ENCODE assay signal across 19 mouse cellular contexts in genomic region chr13:60573971-60574370, GRCm38 (mm10). TPM values are rescaled to one million over a fixed set of nuclear protein-coding genes. Genes with fewer than 3 reads are reported as not detected.
DNase-seq lines count a peak whose midpoint lies in the region; ATAC-seq and TF ChIP-seq lines count a peak whose summit lies in the region.
"Had no signal": no experiment of that assay in that cellular context is flagged by ENCODE, and none has a peak within 500 bp of the region (broad histone marks: within the 10 kb centered on the region; RNA-seq: fewer than 3 reads in every experiment).

No protein-coding gene starts in this region.

- no peaks in the 10 kb centered on the region for H3K27me3 ChIP-seq in heart, embryonic 10.5 days (ENCODE audit: insufficient read depth, poor library complexity, severe bottlenecking)
- no peaks in the 10 kb centered on the region for H3K27me3 ChIP-seq in liver, postnatal 0 days (ENCODE audit: insufficient read depth, low read length)
- no peaks in the 10 kb centered on the region for H3K27me3 ChIP-seq in liver, embryonic 12.5 days (replicated peaks)
- H3K27me3 ChIP-seq: embryonic facial prominence, embryonic 13.5 days; forebrain, embryonic 13.5 days; neural tube, embryonic 15.5 days had no signal

- H3K36me3 ChIP-seq in heart, embryonic 10.5 days = no peaks in the 10 kb centered on the region
- H3K36me3 ChIP-seq in liver, postnatal 0 days (replicated peaks; ENCODE audit: insufficient read depth, low read length) = no peaks in the 10 kb centered on the region
- no peaks in the 10 kb centered on the region for H3K36me3 ChIP-seq in liver, embryonic 12.5 days
- H3K36me3 ChIP-seq: embryonic facial prominence, embryonic 13.5 days; limb, embryonic 10.5 days; midbrain, embryonic 10.5 days; neural tube, embryonic 15.5 days had no signal

- TF ChIP-seq EP300 in liver, postnatal 0 days (IDR thresholded peaks at IDR 0.05; ENCODE audit: low read depth) = peak; percentile 89

- DNase-seq in heart, adult 11 months = peak; percentile 81
- no peak for DNase-seq in heart, embryonic 10.5 days (ENCODE audit: low spot score)
- peak; percentile 33 for DNase-seq in liver, postnatal 0 days
- DNase-seq in adrenal gland, postnatal 36 days = peak; percentile 11 to 26
- DNase-seq in lung, postnatal 36 days = peak; percentile 27
- DNase-seq in spleen, adult 12 weeks (ENCODE audit: low spot score) = no peak
- DNase-seq: cerebellum, adult 11-12 months; heart, postnatal 14 days; lung, embryonic 14.5 days; thymus, postnatal 4 days had no signal

- ATAC-seq in liver, postnatal 0 days = peak; percentile 82
- no peak for ATAC-seq in liver, embryonic 12.5 days
- ATAC-seq: forebrain, embryonic 13.5 days; intestine, embryonic 16.5 days had no signal

- no peaks in the 10 kb centered on the region for H3K9me3 ChIP-seq in heart, embryonic 10.5 days
- H3K9me3 ChIP-seq in liver, postnatal 0 days (ENCODE audit: low read length) = no peaks in the 10 kb centered on the region
- H3K9me3 ChIP-seq in liver, embryonic 12.5 days (replicated peaks) = no peaks in the 10 kb centered on the region
- H3K9me3 ChIP-seq: embryonic facial prominence, embryonic 13.5 days; limb, embryonic 10.5 days; midbrain, embryonic 10.5 days had no signal

- no peak overlapping the region for H3K4me2 ChIP-seq in liver, postnatal 0 days (ENCODE audit: low read depth, low read length)
- H3K4me2 ChIP-seq in liver, embryonic 12.5 days = no peak overlapping the region
- H3K4me2 ChIP-seq: embryonic facial prominence, embryonic 13.5 days; forebrain, embryonic 13.5 days; hindbrain, embryonic 14.5 days; lung, embryonic 14.5 days; neural tube, embryonic 15.5 days had no signal

- WGBS in heart, embryonic 10.5 days = 75% methylated on average over 8 of the region's 8 CpGs
- WGBS in liver, postnatal 0 days (ENCODE audit: insufficient replicate concordance) = 51% methylated on average over 8 of the region's 8 CpGs
- 67% methylated on average over 8 of the region's 8 CpGs for WGBS in liver, embryonic 12.5 days (ENCODE audit: insufficient replicate concordance)

- no peak for TF ChIP-seq CTCF in liver, postnatal 0 days (IDR thresholded peaks at IDR 0.05; ENCODE audit: low read depth)

- no peak overlapping the region for H3K27ac ChIP-seq in heart, embryonic 10.5 days
- H3K27ac ChIP-seq in liver, postnatal 0 days (ENCODE audit: low read depth) = peak overlapping the region; percentile 82
- H3K27ac ChIP-seq in liver, embryonic 12.5 days = no peak overlapping the region
- H3K27ac ChIP-seq: embryonic facial prominence, embryonic 13.5 days; forebrain, embryonic 13.5 days; hindbrain, embryonic 14.5 days; limb, embryonic 10.5 days; midbrain, embryonic 10.5 days; neural tube, embryonic 15.5 days had no signal

- H3K4me1 ChIP-seq in heart, embryonic 10.5 days = no peaks in the 10 kb centered on the region
- H3K4me1 ChIP-seq in liver, postnatal 0 days (ENCODE audit: insufficient read depth) = no peaks in the 10 kb centered on the region
- no peaks in the 10 kb centered on the region for H3K4me1 ChIP-seq in liver, embryonic 12.5 days
- H3K4me1 ChIP-seq: forebrain, embryonic 13.5 days; midbrain, embryonic 10.5 days; neural tube, embryonic 15.5 days had no signal

- no peak overlapping the region for H3K9ac ChIP-seq in liver, postnatal 0 days (replicated peaks)
- no peak overlapping the region for H3K9ac ChIP-seq in liver, embryonic 12.5 days
- H3K9ac ChIP-seq: embryonic facial prominence, embryonic 13.5 days; forebrain, embryonic 13.5 days; hindbrain, embryonic 14.5 days; lung, embryonic 14.5 days; neural tube, embryonic 15.5 days had no signal

- no peak overlapping the region for H3K4me3 ChIP-seq in heart, embryonic 10.5 days
- H3K4me3 ChIP-seq in liver, postnatal 0 days (ENCODE audit: low read depth, low read length) = no peak overlapping the region
- H3K4me3 ChIP-seq in liver, embryonic 12.5 days = no peak overlapping the region
- H3K4me3 ChIP-seq: embryonic facial prominence, embryonic 13.5 days; forebrain, embryonic 13.5 days; limb, embryonic 10.5 days; midbrain, embryonic 10.5 days; neural tube, embryonic 15.5 days had no signal

RNA-seq across cellular contexts. Expression of gene Dapk1, which starts 27.8 kb away (rescaled TPM):
- polyA plus RNA-seq in heart, embryonic 10.5 days (2016; fragmentation: Nextera tagmentation; extraction: Ambion mirVana) = 12.1 and 19.4 TPM in 2 replicates
- 9.7 and 10.1 TPM in 2 replicates for polyA plus RNA-seq in liver, postnatal 0 days (2015; fragmentation: Nextera tagmentation; extraction: Ambion mirVana)
- 8.8 and 9.4 TPM in 2 replicates for polyA plus RNA-seq in liver, embryonic 12.5 days (2016; fragmentation: Nextera tagmentation; extraction: Ambion mirVana)
- 10 to 100 TPM; 15.1 to 21.7 TPM for total RNA-seq in adrenal gland, postnatal 36 days (2021)
- polyA plus RNA-seq: C2C12 had no signal

Comparison
In these comparisons a context has a peak if more than half of its experiments do, and no peak if none do; other contexts are left out.
1. DNase-seq: peak in heart, adult 11 months (single experiment), liver, postnatal 0 days (single experiment), adrenal gland, postnatal 36 days (2 of 2) and lung, postnatal 36 days (single experiment); none in heart, embryonic 10.5 days (single experiment) and spleen, adult 12 weeks (single experiment).